Mouse (Mus musculus): ENCODE data around the gene Nkx2-5.
A peak's percentile ranks its signal among the peaks of the same experiment; 100 is the strongest.

Nkx2-5 gene

DNA sequence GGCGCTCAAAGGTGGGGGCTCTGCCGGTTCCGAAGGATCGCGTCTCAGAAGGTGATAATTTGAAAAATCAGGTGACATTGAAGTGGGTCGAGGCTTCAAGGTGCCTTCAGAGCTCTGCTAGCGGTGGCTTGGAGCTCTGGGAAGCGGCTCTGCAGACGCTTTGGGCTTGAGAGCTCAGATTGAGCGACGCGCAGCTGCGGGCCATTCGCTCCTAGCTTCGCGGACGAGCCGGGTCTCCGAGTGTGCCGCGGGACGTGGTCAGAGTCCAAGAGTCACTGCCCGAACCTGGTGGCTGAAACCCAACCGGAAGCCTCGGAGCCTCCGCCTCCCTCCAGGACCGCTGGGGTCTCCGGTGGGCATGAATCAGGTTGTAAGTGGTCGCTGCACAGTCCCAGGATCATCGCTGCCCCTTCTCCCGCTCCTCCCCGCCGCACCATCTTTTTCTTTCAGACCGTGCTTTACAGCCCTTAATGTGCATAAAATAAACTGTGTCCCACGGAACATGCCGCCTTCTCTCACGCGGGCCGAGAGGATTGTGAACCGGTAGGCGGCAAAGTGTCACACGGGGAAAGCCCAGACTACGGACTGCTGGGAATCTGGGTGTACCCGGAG lies 5.0 kb upstream of the Nkx2-5 start:
- DNase-seq = no peak

DNA sequence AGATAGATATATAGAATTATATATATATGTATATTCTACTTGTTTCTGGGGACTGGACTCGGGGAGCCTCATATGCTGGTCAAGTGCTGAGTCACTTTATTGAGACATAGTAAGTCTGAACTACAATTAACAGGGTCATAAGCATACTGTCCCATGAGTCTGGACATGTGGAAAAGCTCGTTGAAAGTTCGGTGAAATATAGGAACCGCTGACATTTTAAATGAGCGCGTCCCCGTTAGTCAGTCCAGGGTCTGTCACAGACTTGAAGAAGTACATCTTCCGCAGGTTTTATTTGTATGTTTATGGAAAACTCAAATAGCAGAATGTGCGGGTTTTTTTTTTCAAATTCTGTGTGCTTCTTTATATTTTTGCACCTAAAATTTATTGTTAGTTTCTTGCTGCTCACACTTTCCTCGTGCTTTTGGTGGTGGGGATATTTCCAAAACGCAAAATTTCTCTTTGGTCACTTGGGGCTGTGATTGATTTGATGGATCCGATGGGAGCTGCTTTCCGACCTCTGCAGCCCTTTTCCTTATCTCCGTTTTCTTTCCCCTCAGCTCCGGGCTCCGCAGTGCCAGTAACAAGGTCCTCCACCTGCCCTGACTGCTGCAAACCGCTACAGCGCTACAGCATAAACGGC lies 4.4 kb upstream of the Nkx2-5 start:
- DNase-seq = no peak

DNA sequence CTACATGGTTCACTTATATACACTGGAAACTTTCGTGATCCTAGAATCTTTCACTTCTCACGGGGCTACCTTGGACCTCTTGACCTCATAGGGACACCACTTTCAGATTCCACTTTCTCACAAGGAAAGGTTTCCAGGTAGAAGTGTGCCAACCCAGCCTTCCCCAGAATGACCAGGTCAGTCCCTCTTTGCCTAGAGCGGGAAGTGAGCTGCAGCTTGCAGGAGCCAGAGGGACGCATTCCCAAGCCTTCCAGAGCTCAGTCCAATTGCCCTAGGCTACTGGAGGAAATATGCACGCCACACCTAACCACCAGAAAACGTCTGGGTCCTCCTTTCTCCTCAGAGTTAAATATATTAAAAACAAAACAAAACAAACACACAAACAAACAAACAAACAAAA lies 3.4 kb upstream of the Nkx2-5 start:
- no peak for DNase-seq

- DNase-seq = no peak
Measured at GRCm38 (mm10) chr17:26847801-26848200, 3.0 kb upstream of the Nkx2-5 start.

- no peak for DNase-seq
Measured at GRCm38 (mm10) chr17:26846411-26846810, 1.6 kb upstream of the Nkx2-5 start.

- no peak for DNase-seq
Measured at GRCm38 (mm10) chr17:26845149-26846050, 591 bp upstream of the Nkx2-5 start.

DNA sequence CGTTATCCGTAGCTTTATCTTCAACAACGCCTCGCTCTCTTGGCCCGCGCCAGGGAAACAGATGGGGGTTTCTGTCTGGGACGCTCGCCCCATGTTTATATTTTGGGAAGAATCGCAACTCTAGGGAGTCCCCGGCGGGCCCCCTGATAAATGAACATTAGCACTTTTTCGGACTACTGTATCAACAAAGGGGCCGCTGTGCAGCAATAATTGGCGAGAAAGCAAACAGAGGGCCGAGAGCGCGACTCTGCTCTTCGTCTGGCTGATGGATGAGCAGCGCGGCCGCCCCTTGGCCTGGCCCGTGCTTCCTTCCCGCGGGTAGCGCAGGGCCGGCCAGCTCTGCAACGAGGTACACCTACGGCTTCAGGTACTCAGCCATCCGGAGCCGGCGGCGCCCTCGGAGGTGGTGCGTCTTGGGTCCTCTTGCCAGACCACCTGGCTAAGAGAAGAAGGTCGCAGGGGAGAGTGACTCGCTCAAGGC lies 398 bp downstream of the Nkx2-5 start:
- peak; percentile 30 to 46 for DNase-seq

DNA sequence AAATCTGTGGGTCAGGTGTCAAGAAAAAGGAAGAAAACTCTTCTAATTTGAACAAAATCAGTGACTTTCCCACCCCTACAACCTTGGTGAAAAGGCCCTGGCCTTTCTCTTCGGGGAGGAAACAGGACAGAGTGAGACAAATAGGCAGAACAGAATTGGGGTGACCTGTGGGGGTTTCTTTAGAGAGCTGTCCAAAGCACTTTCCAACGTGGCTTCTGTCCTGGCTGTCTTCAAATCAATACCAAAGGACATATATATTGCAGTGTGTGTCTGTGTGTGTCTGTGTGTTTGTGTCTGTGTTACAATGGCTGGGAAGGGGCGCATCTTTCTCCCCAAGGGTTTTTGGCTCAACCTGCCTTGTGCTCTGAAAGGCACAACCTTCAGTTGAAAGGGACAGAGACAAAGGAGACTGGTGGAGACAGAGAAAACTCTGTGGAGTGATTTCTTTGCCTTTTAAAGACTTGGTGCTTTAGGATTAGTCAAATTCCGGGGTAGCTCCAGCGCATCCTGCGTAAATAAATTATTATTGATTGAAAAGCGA lies 1.0 kb downstream of the Nkx2-5 start:
- DNase-seq = no peak

DNA sequence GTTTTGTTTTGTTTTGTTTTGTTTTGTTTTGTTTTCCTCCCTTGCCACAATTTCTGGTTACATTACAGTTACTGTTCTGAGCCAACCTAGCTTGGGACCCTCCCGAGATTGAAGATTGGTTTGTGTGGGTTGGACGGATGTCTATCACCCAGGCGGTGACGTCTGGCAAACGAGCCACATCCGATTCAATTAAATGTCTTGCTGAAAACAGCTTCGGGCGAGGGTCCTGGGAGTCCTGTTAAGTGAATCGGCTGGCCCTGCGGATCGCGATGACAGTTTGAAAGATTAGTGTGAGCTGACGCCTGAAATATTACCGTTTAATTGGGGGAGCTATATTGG lies 1.6 kb downstream of the Nkx2-5 start:
- DNase-seq = no peak

DNA sequence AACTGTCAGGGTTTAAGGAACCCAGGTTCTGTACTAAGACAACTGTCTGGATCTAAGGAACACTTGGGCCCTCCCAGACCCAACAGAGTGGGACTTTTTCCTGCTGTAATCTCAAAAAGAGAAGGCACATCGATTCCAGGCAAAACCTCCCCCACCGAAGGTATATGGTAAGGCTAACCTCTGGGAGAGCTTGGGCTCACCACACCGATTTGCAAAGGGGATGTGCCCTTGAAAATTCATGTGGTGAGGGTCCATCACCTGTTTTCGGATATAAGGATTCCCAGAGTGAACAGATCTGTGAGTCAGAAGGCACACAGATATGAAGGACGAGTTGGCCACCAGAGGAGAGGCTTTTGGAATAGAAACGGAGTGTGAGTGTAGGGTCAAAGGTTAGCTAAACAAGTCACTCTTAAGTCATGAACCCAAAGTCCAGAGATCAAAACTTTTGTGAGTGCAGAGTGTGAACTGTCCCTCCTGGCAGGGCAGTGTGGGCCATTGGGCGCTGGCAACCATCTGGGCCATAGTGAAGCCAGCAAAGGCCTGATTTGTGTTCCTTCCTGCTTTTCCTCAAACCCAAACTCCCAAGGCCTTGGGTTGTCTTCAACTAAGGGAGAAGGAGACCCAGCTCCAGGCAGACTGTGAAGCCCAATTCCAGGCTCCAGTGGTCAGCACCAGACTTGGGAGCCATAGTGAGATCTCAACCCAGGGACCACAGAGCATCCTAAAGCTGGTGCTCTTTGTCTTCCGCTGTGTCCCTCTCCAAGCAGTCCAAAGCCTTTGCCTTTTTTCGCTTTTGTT lies 2.2 kb downstream of the Nkx2-5 start:
- DNase-seq = no peak

DNA sequence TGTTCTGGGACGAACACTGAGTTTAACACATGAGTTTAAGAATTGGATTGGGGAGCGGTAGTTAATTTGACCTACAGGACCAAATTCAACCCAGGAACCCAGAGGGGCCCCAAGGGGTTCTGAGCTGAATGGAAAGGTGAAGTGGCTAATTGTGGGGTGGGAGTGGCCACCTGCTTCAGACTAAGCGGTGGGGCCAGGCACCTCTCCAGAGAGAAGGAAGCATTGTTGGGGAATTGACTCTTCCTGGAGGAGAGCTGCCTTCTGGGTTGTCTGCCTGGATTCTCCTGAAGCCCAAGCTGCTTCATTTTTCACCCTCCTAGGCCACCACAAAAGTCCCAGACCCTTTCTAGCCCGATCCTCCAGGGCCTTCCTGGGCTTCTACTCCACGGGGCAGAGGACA lies 2.8 kb downstream of the Nkx2-5 start:
- DNase-seq = no peak

GRCm38 (mm10) chr17:26840922-26841731 lies 3.7 kb downstream of the Nkx2-5 start:
- DNase-seq = no peak

GRCm38 (mm10) chr17:26840439-26840780 lies 4.4 kb downstream of the Nkx2-5 start:
- no peak for DNase-seq

DNA sequence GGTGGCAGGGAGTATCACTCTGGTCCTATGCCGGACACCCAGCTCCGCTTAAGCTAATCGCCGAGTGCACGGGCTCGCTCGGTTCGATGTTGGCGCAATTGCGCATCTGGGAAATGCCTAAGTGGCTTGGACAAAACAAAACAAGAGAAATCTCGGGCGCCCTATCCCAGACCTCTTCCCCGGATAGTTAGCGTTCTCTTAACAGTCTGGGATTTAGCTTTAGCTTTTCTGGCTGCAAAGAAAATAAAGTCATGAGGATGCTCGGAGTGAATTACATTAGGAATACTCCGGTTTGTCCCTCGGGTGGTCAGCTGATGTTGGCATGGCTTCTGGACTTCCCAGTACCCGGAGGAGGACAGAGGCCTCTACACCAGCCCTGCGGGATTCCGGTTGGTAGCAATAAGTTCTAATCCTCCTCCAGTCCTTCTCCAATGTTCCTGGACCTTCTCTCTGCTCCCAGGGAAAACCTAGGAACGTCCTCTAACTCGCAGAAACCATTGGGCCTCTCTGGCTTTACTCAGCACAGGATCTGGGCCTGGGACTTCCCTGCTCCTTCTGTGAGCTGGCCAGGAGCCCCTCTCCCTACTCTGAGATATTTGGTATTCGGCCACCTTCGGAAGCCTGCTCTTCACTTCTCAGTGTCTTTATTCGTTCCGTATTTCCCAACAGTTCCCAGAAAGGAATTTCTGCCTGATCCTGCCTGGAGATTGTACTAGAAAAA lies 4.9 kb downstream of the Nkx2-5 start:
- DNase-seq = no peak

DNA sequence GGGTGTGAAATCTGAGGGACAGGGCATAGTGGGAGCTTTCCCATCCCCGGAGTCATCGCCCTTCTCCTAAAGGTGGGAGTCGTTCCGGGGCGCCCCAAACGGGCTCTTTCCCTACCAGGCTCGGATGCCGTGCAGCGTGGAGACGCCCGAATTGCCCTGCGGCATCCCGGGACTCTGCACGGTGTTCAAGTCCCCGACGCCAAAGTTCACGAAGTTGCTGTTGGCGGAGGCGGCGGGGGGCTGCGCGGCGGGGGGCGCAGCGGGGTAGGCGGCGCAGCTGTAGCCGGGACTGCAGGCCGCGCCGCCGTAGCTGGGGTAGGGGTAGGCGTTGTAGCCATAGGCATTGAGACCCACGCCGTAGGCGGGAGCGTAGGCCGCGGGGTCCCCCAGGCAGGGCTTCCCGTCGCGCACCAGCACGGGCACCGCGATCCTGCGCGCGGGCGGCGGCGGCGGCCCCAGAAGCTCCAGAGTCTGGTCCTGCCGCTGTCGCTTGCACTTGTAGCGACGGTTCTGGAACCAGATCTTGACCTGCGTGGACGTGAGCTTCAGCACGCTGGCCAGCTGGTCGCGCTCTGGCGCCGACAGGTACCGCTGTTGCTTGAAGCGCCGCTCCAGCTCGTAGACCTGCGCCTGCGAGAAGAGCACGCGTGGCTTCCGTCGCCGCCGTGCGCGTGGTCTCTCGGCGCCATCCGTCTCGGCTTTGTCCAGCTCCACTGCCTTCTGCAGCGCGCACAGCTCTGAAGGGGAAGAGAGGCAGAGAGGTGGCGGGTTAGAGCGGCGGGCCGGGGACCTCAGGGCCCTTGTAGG lies 5.7 kb downstream of the Nkx2-5 start:
- peak in 1 of 2 experiments; percentile 24 for DNase-seq

- DNase-seq = no peak
Measured at GRCm38 (mm10) chr17:26838191-26838910, 6.5 kb downstream of the Nkx2-5 start.

DNA sequence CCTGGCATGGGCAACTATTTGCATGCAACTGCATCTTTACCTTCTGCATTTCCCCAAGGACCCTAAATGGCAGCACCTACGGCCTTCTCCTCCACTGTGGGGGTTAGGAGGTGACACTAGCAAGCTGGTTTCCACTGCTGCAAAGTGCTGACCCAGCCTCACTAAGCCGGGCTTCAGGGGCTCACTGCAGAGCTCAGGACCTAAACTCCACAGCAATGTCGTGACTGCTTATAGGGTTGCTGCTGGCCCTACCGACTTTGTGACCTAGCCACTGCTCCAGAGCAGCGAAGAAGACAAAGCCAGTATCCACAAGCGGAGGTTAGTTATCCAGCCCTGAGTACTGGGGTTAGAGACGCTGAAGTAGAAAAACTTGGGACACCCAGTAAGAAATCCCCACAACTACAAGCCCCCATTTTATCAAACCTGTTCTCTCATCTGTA lies 7.2 kb downstream of the Nkx2-5 start:
- DNase-seq = no peak

DNA sequence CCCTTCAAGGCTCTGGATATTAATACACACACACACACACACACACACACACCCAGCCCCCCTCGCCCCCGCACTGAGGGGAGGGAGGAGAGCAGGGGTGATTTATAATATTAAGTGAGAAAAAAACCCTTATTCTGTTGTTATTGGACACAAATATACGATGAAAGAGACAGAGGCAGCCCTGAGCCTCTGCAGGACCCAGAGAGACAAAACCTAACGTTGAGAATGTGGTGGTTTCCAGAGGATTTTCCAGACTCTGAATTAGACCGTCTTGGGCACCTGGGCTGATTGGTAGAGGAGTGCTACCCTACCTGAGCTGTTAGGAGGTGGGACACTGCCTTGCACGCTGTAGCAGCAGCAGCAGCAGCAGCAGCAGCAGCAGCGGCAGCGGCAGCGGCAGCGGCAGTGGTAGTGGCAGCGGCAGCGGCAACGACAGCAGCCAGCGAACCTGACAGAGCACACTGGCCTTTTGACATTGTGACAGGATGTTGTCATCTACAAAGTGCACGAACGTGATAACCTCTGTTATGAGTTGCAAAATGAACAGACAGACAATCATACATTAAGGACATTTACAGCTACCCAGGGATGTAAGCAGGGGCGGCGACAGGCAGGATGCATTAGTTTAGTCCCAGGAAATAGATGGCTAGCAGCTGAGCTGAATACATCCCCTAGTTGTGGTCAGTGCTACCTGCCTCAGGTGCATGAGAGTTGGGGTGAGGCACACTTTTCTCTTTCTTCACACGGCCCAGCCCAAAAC lies 7.8 kb downstream of the Nkx2-5 start:
- DNase-seq = no peak

DNA sequence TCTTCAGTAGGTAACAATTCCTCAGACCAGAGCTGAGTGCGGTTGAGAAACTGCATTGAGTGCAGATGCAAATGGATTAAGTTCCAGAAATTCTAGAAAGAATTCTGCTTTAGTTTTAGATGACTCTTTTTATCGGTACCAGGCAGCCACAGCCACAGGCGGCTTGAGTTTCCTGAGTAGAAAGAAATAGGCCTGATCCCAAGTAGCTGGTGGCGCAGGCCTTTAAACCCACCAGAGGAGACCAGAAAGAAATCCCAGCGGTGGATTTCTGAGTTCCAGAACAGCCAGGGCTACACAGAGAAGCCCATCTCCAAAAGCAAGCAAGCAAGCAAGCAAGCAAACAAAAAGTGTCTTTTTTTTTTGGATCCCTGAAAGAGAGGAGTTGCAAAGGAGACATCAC lies 8.4 kb downstream of the Nkx2-5 start:
- no peak for DNase-seq

All from cerebellum, postnatal 14 days (tissue).